Mouse (Mus musculus) C2C12 (cell line): ENCODE data around the gene Dpep3. TPM values are rescaled to one million over a fixed set of nuclear protein-coding genes. Genes with fewer than 3 reads are reported as not detected.
"Not testable (repeated sequence)": the region's sequence is repeated elsewhere in the genome, so short reads cannot be mapped to it uniquely, and the experiment has no call there.

Experiments
- H3K27me3 ChIP-seq: one replicate; pipeline ENCODE4 v1.6.1; 2011; ENCODE audit not compliant: control insufficient read depth, insufficient read depth, insufficient read length
- H3K36me3 ChIP-seq: one replicate; pipeline ENCODE4 v1.6.1; 2011; ENCODE audit not compliant: control insufficient read depth, insufficient read depth
- H3K4me3 ChIP-seq: one replicate; pipeline ENCODE4 v1.5.1; 2011; ENCODE audit warnings: mild to moderate bottlenecking, control low read depth; ENCODE audit not compliant: poor library complexity, insufficient read depth, severe bottlenecking
- H3K79me2 ChIP-seq: one replicate; pipeline ENCODE4 v1.6.1; 2011; ENCODE audit not compliant: control insufficient read depth, insufficient read depth
- H3K79me3 ChIP-seq: one replicate; pipeline ENCODE4 v1.6.1; 2011; ENCODE audit warnings: low read depth, control low read depth
- H3ac ChIP-seq: one replicate; pipeline ENCODE3; 2011; ENCODE audit warnings: low read depth; ENCODE audit not compliant: control insufficient read depth, insufficient read length
- CEBPB ChIP-seq: IDR thresholded peaks from one replicate; pipeline ENCODE4 v1.6.1; 2011; ENCODE audit warnings: low read depth, mild to moderate bottlenecking, control low read depth, moderate library complexity
- CTCF ChIP-seq: IDR thresholded peaks from one replicate; pipeline ENCODE4 v1.5.1; 2011; ENCODE audit not compliant: control insufficient read depth, insufficient read depth, insufficient read length
- FOSL1 ChIP-seq: IDR thresholded peaks from one replicate; pipeline ENCODE4 v1.8.0; 2011; ENCODE audit warnings: mild to moderate bottlenecking, low read length; ENCODE audit not compliant: poor library complexity, insufficient read depth, severe bottlenecking
- MAX ChIP-seq: IDR thresholded peaks from one replicate; pipeline ENCODE4 v1.6.1; 2011; ENCODE audit warnings: mild to moderate bottlenecking, control low read depth
- MYOD1 ChIP-seq: IDR thresholded peaks from one replicate; pipeline ENCODE4 v1.6.1; 2011; ENCODE audit warnings: low read depth; ENCODE audit not compliant: control insufficient read depth, insufficient read length
- MYOG ChIP-seq: IDR thresholded peaks from one replicate; pipeline ENCODE4 v1.6.1; 2011; ENCODE audit not compliant: control insufficient read depth, insufficient read length; ENCODE audit errors: extremely low read depth
- USF1 ChIP-seq: IDR thresholded peaks from one replicate; pipeline ENCODE4 v1.6.1; 2011; ENCODE audit warnings: low read depth, mild to moderate bottlenecking, control low read depth, moderate library complexity
- polyA plus RNA-seq: library from polyadenylated mRNA; unstranded; fragments of >200 nt; fragmentation: generic; extraction: Trizol; gene quantifications from one replicate; pipeline ENCODE4 v1.2.1, GENCODE M21; 2012; ENCODE audit warnings: missing spikeins

The Dpep3 gene
- polyA plus RNA-seq, 1 experiment, result not detected

- H3ac ChIP-seq, result no peak overlapping the region
Measured at GRCm38 (mm10) chr8:105991546-105991945, 12.3 kb upstream of the Dpep3 start.

GRCm38 (mm10) chr8:105990856-105991387, 11.7 kb upstream of the Dpep3 start, which contains the start of gene Dus2:
TSS of gene Dus2 (plus strand) at chr8:105991337.
- Histone ChIP-seq H3K4me3 (no peak within 1 kb of the TSS), H3K36me3 (no peaks in the 10 kb centered on the region), H3K27me3 (peaks cover 12% of the 10 kb centered on the region), H3K79me2 (no peaks in the 10 kb centered on the region), H3ac (no peak within 1 kb of the TSS), H3K79me3 (no peaks in the 10 kb centered on the region)
- no peak for TF ChIP-seq USF1
- TF ChIP-seq CTCF, result peak; percentile 92
- TF ChIP-seq MYOG, result no peak

More at GRCm38 (mm10) chr8:105991546-105991945, 12.3 kb upstream of the Dpep3 start:
- Histone ChIP-seq H3K79me3 (no peaks in the 10 kb centered on the region), H3K27me3 (peaks cover 11% of the 10 kb centered on the region), H3K4me3 (no peak overlapping the region), H3K79me2 (no peaks in the 10 kb centered on the region), H3K36me3 (no peaks in the 10 kb centered on the region)
- no peak for TF ChIP-seq USF1
- no peak for TF ChIP-seq MYOD1
- no peak for TF ChIP-seq MYOG
- no peak for TF ChIP-seq MAX
- no peak for TF ChIP-seq FOSL1
- no peak for TF ChIP-seq CEBPB

- H3K4me3 ChIP-seq, result no peak overlapping the region
- H3K36me3 ChIP-seq, result no peaks in the 10 kb centered on the region
- TF ChIP-seq CEBPB (no peak), CTCF (no peak), MAX (no peak), USF1 (no peak), MYOD1 (no peak), MYOG (no peak), FOSL1 (no peak)
- peaks cover 22% of the 10 kb centered on the region for H3K27me3 ChIP-seq
- no peaks in the 10 kb centered on the region for H3K79me2 ChIP-seq
- no peak overlapping the region for H3ac ChIP-seq
- no peaks in the 10 kb centered on the region for H3K79me3 ChIP-seq
Measured at GRCm38 (mm10) chr8:105988546-105988945, 9.3 kb upstream of the Dpep3 start.

- not testable (repeated sequence) for H3K79me3 ChIP-seq, H3K36me3 ChIP-seq, H3ac ChIP-seq, H3K79me2 ChIP-seq, H3K4me3 ChIP-seq
- peaks cover 20% of the 10 kb centered on the region for H3K27me3 ChIP-seq
Measured at GRCm38 (mm10) chr8:105983406-105983805, 4.2 kb upstream of the Dpep3 start.

GRCm38 (mm10) chr8:105981146-105981545, 1.9 kb upstream of the Dpep3 start:
- no peaks in the 10 kb centered on the region for H3K36me3 ChIP-seq
- peaks cover 18% of the 10 kb centered on the region for H3K27me3 ChIP-seq
- TF ChIP-seq MYOG (no peak), MAX (no peak), CTCF (no peak), MYOD1 (no peak), FOSL1 (no peak), USF1 (no peak), CEBPB (no peak)
- H3K79me3 ChIP-seq, result no peaks in the 10 kb centered on the region
- H3K4me3 ChIP-seq, result no peak overlapping the region
- no peaks in the 10 kb centered on the region for H3K79me2 ChIP-seq
- H3ac ChIP-seq, result no peak overlapping the region

- H3K79me2 ChIP-seq, result no peaks in the 10 kb centered on the region
- H3K4me3 ChIP-seq, result no peak overlapping the region
- no peaks in the 10 kb centered on the region for H3K36me3 ChIP-seq
- H3K27me3 ChIP-seq, result no peaks in the 10 kb centered on the region
- H3ac ChIP-seq, result no peak overlapping the region
- TF ChIP-seq USF1 (no peak), MYOG (no peak), MYOD1 (no peak), CEBPB (no peak)
- no peaks in the 10 kb centered on the region for H3K79me3 ChIP-seq
Measured at GRCm38 (mm10) chr8:105975363-105975762, 3.9 kb downstream of the Dpep3 start.
